Mouse (Mus musculus) testis, adult 2 months (tissue): ENCODE results near the gene Fam78a.

Experiments
- CTCF ChIP-seq: fragments of 200-500 bp; IDR thresholded peaks from 2 replicates; pipeline ENCODE4 v1.5.1; 2012; ENCODE audit warnings: low read depth, mild to moderate bottlenecking, inconsistent platforms, low read length, moderate library complexity; ENCODE audit not compliant: control insufficient read depth, insufficient read depth, insufficient replicate concordance
- POLR2A ChIP-seq: fragments of 200-500 bp; IDR thresholded peaks from 2 replicates; pipeline ENCODE4 v1.6.1; 2012; ENCODE audit warnings: low read depth, mild to moderate bottlenecking, inconsistent platforms, low read length, moderate library complexity; ENCODE audit not compliant: control insufficient read depth

DNA sequence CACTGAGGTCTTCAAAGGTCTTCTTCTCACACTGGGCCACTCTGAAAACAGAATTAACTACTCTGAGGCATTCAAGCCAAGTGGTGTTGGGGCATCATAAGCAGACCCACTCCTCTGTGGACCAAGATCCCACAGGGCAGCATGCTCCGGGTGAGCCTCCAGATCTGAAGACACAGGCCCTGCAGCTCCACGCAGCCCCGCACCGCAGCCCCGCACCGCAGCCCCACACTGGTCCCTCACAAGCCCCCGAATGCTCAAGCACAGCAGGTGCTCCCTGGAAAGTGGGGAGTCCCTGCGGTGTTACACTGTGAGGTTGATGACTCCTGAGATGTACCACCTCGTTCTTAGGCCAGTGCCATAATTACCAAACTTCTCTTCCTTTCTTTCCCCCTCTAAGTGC is 26.4 kb downstream of the Fam78a start:
- TF ChIP-seq POLR2A (no peak), CTCF (no peak)
